Mouse (Mus musculus) limb, embryonic 11.5 days (tissue): ENCODE measurements around the gene Selplg. TPM values are rescaled to one million over a fixed set of nuclear protein-coding genes. Genes with fewer than 3 reads are reported as not detected.

Source experiments
- ATAC-seq: fragments of 200-750 bp; cut with Nextera tagmentation; 2 replicates; pipeline ENCODE4 v1.8.0; 2017; ENCODE audit warnings: low read depth; ENCODE audit not compliant: insufficient number of reproducible peaks, low FRiP score, low TSS enrichment
- DNase-seq: peaks from one replicate; pipeline ENCODE4 v3.0.0-alpha.2; 2015; ENCODE audit warnings: low spot score
- H3K27ac ChIP-seq: fragments of 300-500 bp; sonication (generic); replicated peaks from 2 replicates; pipeline ENCODE4 v1.5.1; 2014; ENCODE audit warnings: low read depth, mild to moderate bottlenecking, low read length
- H3K27me3 ChIP-seq: fragments of 300-500 bp; sonication (generic); 2 replicates; pipeline ENCODE4 v1.6.1; 2014; ENCODE audit warnings: mild to moderate bottlenecking, low read length, mixed read lengths; ENCODE audit not compliant: control insufficient read depth, insufficient read depth
- H3K36me3 ChIP-seq: fragments of 300-500 bp; sonication (generic); 2 replicates; pipeline ENCODE4 v1.6.1; 2014; ENCODE audit warnings: mild to moderate bottlenecking, low read length, moderate library complexity, mixed read lengths; ENCODE audit not compliant: control insufficient read depth, insufficient read depth
- H3K4me1 ChIP-seq: fragments of 300-500 bp; sonication (generic); 2 replicates; pipeline ENCODE4 v1.6.1; 2014; ENCODE audit warnings: low read length, mixed read lengths; ENCODE audit not compliant: control insufficient read depth, insufficient read depth
- H3K4me2 ChIP-seq: fragments of 300-500 bp; sonication (generic); 2 replicates; pipeline ENCODE4 v1.6.1; 2014; ENCODE audit warnings: low read depth, mild to moderate bottlenecking, moderate library complexity; ENCODE audit not compliant: severe bottlenecking
- H3K4me3 ChIP-seq: fragments of 300-500 bp; sonication (generic); 2 replicates; pipeline ENCODE4 v1.5.1; 2014; ENCODE audit warnings: low read depth, low read length
- H3K9ac ChIP-seq: fragments of 300-500 bp; sonication (generic); 2 replicates; pipeline ENCODE4 v1.6.1; 2014; ENCODE audit warnings: mild to moderate bottlenecking, low read length
- H3K9me3 ChIP-seq: fragments of 300-500 bp; sonication (generic); 2 replicates; pipeline ENCODE4 v1.6.1; 2016; ENCODE audit warnings: low read length; ENCODE audit not compliant: control insufficient read depth
- WGBS: fragments of 180-500 bp; shearing (Covaris S2); extraction: QIAGEN DNeasy Blood & Tissue Kit; methylation state at CpG from one replicate; pipeline ENCODE4 v1.1.7; 2014; 5-methylcytosine and 5-hydroxymethylcytosine counted together
- polyA plus RNA-seq: library from polyadenylated mRNA; unstranded; fragments of >200 nt; fragmentation: Nextera tagmentation; extraction: Ambion mirVana; gene quantifications from 2 replicates; pipeline ENCODE4 v1.2.1, GENCODE M21; 2014

Gene Selplg
- polyA plus RNA-seq, 1 experiment from 2014 or later = 1.6 TPM

- 75% methylated on average over 8 of the region's 8 CpGs for WGBS
- no peak for DNase-seq
- no peak overlapping the region for H3K4me2 ChIP-seq
- H3K4me1 ChIP-seq = no peaks in the 10 kb centered on the region
- no peaks in the 10 kb centered on the region for H3K9me3 ChIP-seq
- H3K4me3 ChIP-seq = no peak overlapping the region
- no peak overlapping the region for H3K27ac ChIP-seq
- no peak for ATAC-seq
- peaks cover 25% of the 10 kb centered on the region for H3K36me3 ChIP-seq
- no peaks in the 10 kb centered on the region for H3K27me3 ChIP-seq
- no peak overlapping the region for H3K9ac ChIP-seq
These were observed 18.3 kb upstream of the Selplg start for GRCm38 (mm10) chr5:113850680-113851230.

- peaks cover 32% of the 10 kb centered on the region for H3K36me3 ChIP-seq
- 89% methylated on average over 9 of the region's 9 CpGs for WGBS
These were observed 15.2 kb upstream of the Selplg start for GRCm38 (mm10) chr5:113847636-113848035.

GRCm38 (mm10) chr5:113846656-113847055 is 14.2 kb upstream of the Selplg start:
- ATAC-seq (no peak), DNase-seq (no peak)
- Histone ChIP-seq H3K9ac (no peak overlapping the region), H3K9me3 (no peaks in the 10 kb centered on the region), H3K27ac (no peak overlapping the region), H3K36me3 (peaks cover 32% of the 10 kb centered on the region), H3K4me3 (no peak overlapping the region), H3K4me1 (no peaks in the 10 kb centered on the region), H3K27me3 (no peaks in the 10 kb centered on the region), H3K4me2 (no peak overlapping the region)
- WGBS = 84% methylated on average over 8 of the region's 8 CpGs

More at GRCm38 (mm10) chr5:113847636-113848035, 15.2 kb upstream of the Selplg start:
- Histone ChIP-seq H3K9me3 (no peaks in the 10 kb centered on the region), H3K27me3 (no peaks in the 10 kb centered on the region), H3K9ac (no peak overlapping the region), H3K4me2 (no peak overlapping the region), H3K4me3 (no peak overlapping the region), H3K27ac (no peak overlapping the region), H3K4me1 (no peaks in the 10 kb centered on the region)
- DNase-seq (no peak), ATAC-seq (no peak)

- Histone ChIP-seq H3K4me3 (no peak overlapping the region), H3K4me1 (no peaks in the 10 kb centered on the region), H3K27ac (no peak overlapping the region), H3K9me3 (no peaks in the 10 kb centered on the region), H3K27me3 (no peaks in the 10 kb centered on the region), H3K36me3 (peaks cover 32% of the 10 kb centered on the region), H3K4me2 (no peak overlapping the region), H3K9ac (no peak overlapping the region)
- DNase-seq (no peak), ATAC-seq (no peak)
- WGBS = 90% methylated on average over 8 of the region's 8 CpGs
These were observed 13.2 kb upstream of the Selplg start for GRCm38 (mm10) chr5:113845627-113846026.

- H3K27me3 ChIP-seq = no peaks in the 10 kb centered on the region
- 67% methylated on average over 7 of the region's 7 CpGs for WGBS
- no peak overlapping the region for H3K4me3 ChIP-seq
- no peaks in the 10 kb centered on the region for H3K9me3 ChIP-seq
- H3K4me2 ChIP-seq = no peak overlapping the region
- no peaks in the 10 kb centered on the region for H3K4me1 ChIP-seq
- peak; percentile 72 for DNase-seq
- no peak overlapping the region for H3K27ac ChIP-seq
- ATAC-seq = no peak
- H3K9ac ChIP-seq = peak overlapping the region; percentile 13; the same call in 1 of the 2 replicates
- H3K36me3 ChIP-seq = peaks cover 23% of the 10 kb centered on the region
These were observed 12.3 kb upstream of the Selplg start for GRCm38 (mm10) chr5:113844721-113845120.

GRCm38 (mm10) chr5:113844106-113844505 is 11.7 kb upstream of the Selplg start:
- no peak overlapping the region for H3K27ac ChIP-seq
- H3K9me3 ChIP-seq = no peaks in the 10 kb centered on the region
- H3K9ac ChIP-seq = no peak overlapping the region
- 78% methylated on average over 15 of the region's 15 CpGs for WGBS
- no peak overlapping the region for H3K4me2 ChIP-seq
- no peaks in the 10 kb centered on the region for H3K27me3 ChIP-seq
- DNase-seq = no peak
- H3K4me1 ChIP-seq = no peaks in the 10 kb centered on the region
- peaks cover 18% of the 10 kb centered on the region; the same call in 1 of the 2 replicates for H3K36me3 ChIP-seq
- no peak overlapping the region for H3K4me3 ChIP-seq
- no peak for ATAC-seq

- Histone ChIP-seq H3K4me2 (no peak overlapping the region), H3K27ac (no peak overlapping the region), H3K4me1 (no peaks in the 10 kb centered on the region), H3K9ac (no peak overlapping the region), H3K4me3 (no peak overlapping the region), H3K9me3 (no peaks in the 10 kb centered on the region), H3K36me3 (peaks cover 15% of the 10 kb centered on the region; the same call in 1 of the 2 replicates), H3K27me3 (no peaks in the 10 kb centered on the region)
- DNase-seq (no peak), ATAC-seq (no peak)
- 92% methylated on average over 9 of the region's 9 CpGs for WGBS
These were observed 10.5 kb upstream of the Selplg start for GRCm38 (mm10) chr5:113842906-113843305.

GRCm38 (mm10) chr5:113842244-113842643 is 9.8 kb upstream of the Selplg start:
- H3K4me1 ChIP-seq = no peaks in the 10 kb centered on the region
- WGBS = 89% methylated on average over 9 of the region's 9 CpGs
- H3K36me3 ChIP-seq = peaks cover 15% of the 10 kb centered on the region; the same call in 1 of the 2 replicates

More at GRCm38 (mm10) chr5:113842244-113842643, 9.8 kb upstream of the Selplg start:
- no peak overlapping the region for H3K4me2 ChIP-seq
- H3K9me3 ChIP-seq = no peaks in the 10 kb centered on the region
- no peak overlapping the region for H3K4me3 ChIP-seq
- H3K27me3 ChIP-seq = no peaks in the 10 kb centered on the region
- H3K9ac ChIP-seq = no peak overlapping the region
- no peak overlapping the region for H3K27ac ChIP-seq
- no peak for DNase-seq
- no peak for ATAC-seq
